Mouse (Mus musculus) neural tube, embryonic 14.5 days (tissue): ENCODE data around the gene Pecr. TPM values are rescaled to one million over a fixed set of nuclear protein-coding genes. Genes with fewer than 3 reads are reported as not detected.
"Not testable (repeated sequence)": the region's sequence is repeated elsewhere in the genome, so short reads cannot be mapped to it uniquely, and the experiment has no call there.

Source experiments
- ATAC-seq: fragments of 200-750 bp; cut with Nextera tagmentation; 2 replicates; pipeline ENCODE4 v1.8.0; 2017; ENCODE audit warnings: low read depth, mild to moderate bottlenecking, moderate TSS enrichment, moderate library complexity
- H3K27ac ChIP-seq: fragments of 300-500 bp; sonication (generic); 2 replicates; pipeline ENCODE4 v1.5.1; 2014; ENCODE audit warnings: low read depth, mild to moderate bottlenecking, control low read depth, low read length, moderate library complexity, mixed read lengths
- H3K27me3 ChIP-seq: fragments of 300-500 bp; sonication (generic); 2 replicates; pipeline ENCODE4 v1.6.1; 2014; ENCODE audit warnings: low read length; ENCODE audit not compliant: control insufficient read depth, insufficient read depth
- H3K36me3 ChIP-seq: fragments of 300-500 bp; sonication (generic); 2 replicates; pipeline ENCODE4 v1.6.1; 2014; ENCODE audit warnings: low read length, mixed read lengths; ENCODE audit not compliant: control insufficient read depth, insufficient read depth
- H3K4me1 ChIP-seq: fragments of 300-500 bp; sonication (generic); 2 replicates; pipeline ENCODE4 v1.6.1; 2014; ENCODE audit warnings: low read length; ENCODE audit not compliant: control insufficient read depth, insufficient read depth
- H3K4me2 ChIP-seq: fragments of 300-500 bp; sonication (generic); 2 replicates; pipeline ENCODE4 v1.6.1; 2014; ENCODE audit warnings: mild to moderate bottlenecking, low read depth, low read length, control low read depth
- H3K4me3 ChIP-seq: fragments of 300-500 bp; sonication (generic); 2 replicates; pipeline ENCODE4 v1.5.1; 2014; ENCODE audit warnings: low read depth, low read length, control low read depth, mixed read lengths
- H3K9ac ChIP-seq: fragments of 300-500 bp; sonication (generic); replicated peaks from 2 replicates; pipeline ENCODE4 v1.6.1; 2014; ENCODE audit warnings: low read depth, mild to moderate bottlenecking, control low read depth, low read length, mixed read lengths
- H3K9me3 ChIP-seq: fragments of 300-500 bp; sonication (generic); 2 replicates; pipeline ENCODE4 v1.6.1; 2016; ENCODE audit warnings: low read length; ENCODE audit not compliant: control insufficient read depth
- WGBS: fragments of 180-500 bp; shearing (Covaris S2); extraction: QIAGEN DNeasy Blood & Tissue Kit; methylation state at CpG from one replicate; pipeline ENCODE4 v1.1.7; 2014; 5-methylcytosine and 5-hydroxymethylcytosine counted together
- polyA plus RNA-seq: library from polyadenylated mRNA; unstranded; fragments of >200 nt; fragmentation: Nextera tagmentation; extraction: Ambion mirVana; gene quantifications from 2 replicates; pipeline ENCODE4 v1.2.1, GENCODE M21; 2014

The Pecr gene
- polyA plus RNA-seq, 1 experiment from 2014 or later: 7.6 TPM

- not testable (repeated sequence) for H3K27ac ChIP-seq, H3K27me3 ChIP-seq, H3K4me2 ChIP-seq, H3K4me1 ChIP-seq, H3K4me3 ChIP-seq, H3K9me3 ChIP-seq, ATAC-seq, H3K36me3 ChIP-seq, H3K9ac ChIP-seq
- WGBS: 45% methylated on average over 9 of the region's 9 CpGs
These were observed 35.8 kb downstream of the Pecr start for GRCm38 (mm10) chr1:72248226-72248737.

- ATAC-seq: no peak; the same call in 1 of the 2 replicates
- no peaks in the 10 kb centered on the region for H3K27me3 ChIP-seq
- peak overlapping the region; percentile 41; the same call in 1 of the 2 replicates for H3K4me3 ChIP-seq
- no peaks in the 10 kb centered on the region for H3K9me3 ChIP-seq
- peak overlapping the region; percentile 98 for H3K27ac ChIP-seq
- no peak overlapping the region; the same call in 1 of the 2 replicates for H3K9ac ChIP-seq
- under 1% methylated on average over 12 of the region's 12 CpGs for WGBS
- no peaks in the 10 kb centered on the region for H3K4me1 ChIP-seq
- H3K4me2 ChIP-seq: peak overlapping the region; percentile 63
- H3K36me3 ChIP-seq: no peaks in the 10 kb centered on the region
These were observed 39.6 kb downstream of the Pecr start for GRCm38 (mm10) chr1:72244317-72245036.

DNA sequence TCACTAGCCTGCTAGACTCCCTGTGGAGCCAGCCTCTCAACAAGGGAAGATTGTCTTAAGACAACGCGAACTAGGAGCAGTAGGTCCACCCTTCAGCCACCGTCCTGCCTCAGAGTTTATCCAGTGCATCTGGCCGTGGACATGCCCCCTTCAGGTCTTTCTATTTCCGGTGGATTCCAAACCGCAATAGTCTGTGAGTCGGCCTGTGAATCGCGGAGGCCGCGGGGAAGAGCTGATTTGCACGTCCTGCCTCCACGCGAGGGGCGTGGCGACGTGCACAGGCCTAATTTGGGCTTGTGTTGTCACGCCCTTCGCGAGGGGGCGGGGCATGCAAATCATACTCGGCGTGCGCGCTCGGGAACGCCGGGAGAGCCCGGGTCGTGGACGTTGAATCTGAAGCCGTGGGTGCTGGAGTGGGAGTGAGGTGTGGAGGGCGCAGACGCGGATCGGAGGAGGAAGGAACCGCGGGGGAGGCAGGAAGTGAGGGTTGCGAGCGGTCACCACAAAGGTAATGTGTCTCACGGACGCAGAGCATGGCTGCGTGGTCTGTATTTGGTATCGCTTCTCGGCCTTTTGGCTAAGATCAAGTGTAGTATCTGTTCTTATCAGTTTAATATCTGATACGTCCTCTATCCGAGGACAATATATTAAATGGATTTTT, 40.3 kb downstream of the Pecr start:
- Histone ChIP-seq H3K27me3 (no peaks in the 10 kb centered on the region), H3K9ac (peak overlapping the region; percentile 82), H3K4me3 (peak overlapping the region; percentile 41), H3K4me1 (no peaks in the 10 kb centered on the region), H3K4me2 (peak overlapping the region; percentile 63), H3K27ac (peak overlapping the region; percentile 98), H3K36me3 (no peaks in the 10 kb centered on the region), H3K9me3 (no peaks in the 10 kb centered on the region)
- peak; percentile 97 for ATAC-seq
- under 1% methylated on average over 46 of the region's 47 CpGs for WGBS

- no peak overlapping the region for H3K4me3 ChIP-seq
- ATAC-seq: no peak
These were observed 41.5 kb downstream of the Pecr start for GRCm38 (mm10) chr1:72242581-72243143.

DNA sequence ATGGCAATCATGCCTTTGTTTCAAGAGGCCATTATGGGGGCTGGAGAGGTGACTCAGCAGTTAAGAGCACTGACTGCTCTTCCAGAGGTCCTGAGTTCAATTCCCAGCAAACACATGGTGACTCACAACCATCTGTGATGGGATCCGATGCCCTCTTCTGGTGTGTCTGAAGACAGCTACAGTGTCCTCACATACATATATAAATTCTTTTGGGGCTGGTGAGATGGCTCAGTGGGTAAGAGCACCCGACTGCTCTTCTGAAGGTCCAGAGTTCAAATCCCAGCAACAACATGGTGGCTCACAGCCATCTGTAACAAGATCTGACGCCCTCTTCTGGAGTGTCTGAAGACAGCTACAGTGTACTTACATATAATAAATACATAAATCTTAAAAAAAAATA, 45.0 kb downstream of the Pecr start:
- not testable (repeated sequence) for H3K4me3 ChIP-seq, ATAC-seq, H3K27ac ChIP-seq, H3K4me2 ChIP-seq, H3K9ac ChIP-seq, H3K36me3 ChIP-seq, H3K9me3 ChIP-seq, H3K27me3 ChIP-seq, H3K4me1 ChIP-seq
- 94% methylated on average over 3 of the region's 3 CpGs for WGBS

More at GRCm38 (mm10) chr1:72242581-72243143, 41.5 kb downstream of the Pecr start:
- no peaks in the 10 kb centered on the region for H3K4me1 ChIP-seq
- H3K9ac ChIP-seq: no peak overlapping the region
- H3K4me2 ChIP-seq: no peak overlapping the region
- no peaks in the 10 kb centered on the region for H3K9me3 ChIP-seq
- H3K27ac ChIP-seq: no peak overlapping the region
- WGBS: 91% methylated on average over 5 of the region's 5 CpGs
- H3K36me3 ChIP-seq: no peaks in the 10 kb centered on the region
- H3K27me3 ChIP-seq: no peaks in the 10 kb centered on the region

DNA sequence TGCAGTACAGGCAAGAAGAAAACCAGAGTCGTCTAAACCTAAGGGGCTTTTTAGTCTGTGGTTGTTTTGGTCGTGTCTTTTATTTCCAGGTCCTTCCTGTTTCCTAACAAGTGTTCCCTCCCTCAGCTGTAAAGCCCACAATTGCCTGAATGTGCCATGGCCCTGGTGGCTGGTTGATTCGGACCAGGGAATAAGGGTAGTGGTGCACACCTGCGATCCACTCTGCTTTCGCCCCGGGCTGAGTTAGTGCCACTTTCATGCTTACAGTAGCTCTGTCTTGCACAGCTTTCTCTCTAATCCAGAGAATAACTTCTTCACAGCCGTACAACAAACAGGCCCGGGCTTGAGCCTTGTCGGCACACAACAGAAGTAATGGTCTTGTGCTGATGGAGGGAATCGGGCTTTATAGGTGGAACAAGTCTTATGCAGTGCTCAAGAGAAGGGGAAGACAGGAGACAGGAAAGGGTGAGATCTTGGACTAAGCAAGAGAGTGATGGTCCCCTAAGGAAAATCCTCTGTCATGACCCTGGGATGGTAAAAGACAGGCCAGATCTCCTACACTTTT, 46.0 kb downstream of the Pecr start:
- Histone ChIP-seq H3K27ac (no peak overlapping the region), H3K9ac (no peak overlapping the region), H3K27me3 (no peaks in the 10 kb centered on the region; the same call in 1 of the 2 replicates), H3K4me1 (no peaks in the 10 kb centered on the region), H3K9me3 (no peaks in the 10 kb centered on the region), H3K36me3 (no peaks in the 10 kb centered on the region), H3K4me3 (no peak overlapping the region), H3K4me2 (no peak overlapping the region)
- no peak for ATAC-seq
- 57% methylated on average over 10 of the region's 10 CpGs for WGBS

DNA sequence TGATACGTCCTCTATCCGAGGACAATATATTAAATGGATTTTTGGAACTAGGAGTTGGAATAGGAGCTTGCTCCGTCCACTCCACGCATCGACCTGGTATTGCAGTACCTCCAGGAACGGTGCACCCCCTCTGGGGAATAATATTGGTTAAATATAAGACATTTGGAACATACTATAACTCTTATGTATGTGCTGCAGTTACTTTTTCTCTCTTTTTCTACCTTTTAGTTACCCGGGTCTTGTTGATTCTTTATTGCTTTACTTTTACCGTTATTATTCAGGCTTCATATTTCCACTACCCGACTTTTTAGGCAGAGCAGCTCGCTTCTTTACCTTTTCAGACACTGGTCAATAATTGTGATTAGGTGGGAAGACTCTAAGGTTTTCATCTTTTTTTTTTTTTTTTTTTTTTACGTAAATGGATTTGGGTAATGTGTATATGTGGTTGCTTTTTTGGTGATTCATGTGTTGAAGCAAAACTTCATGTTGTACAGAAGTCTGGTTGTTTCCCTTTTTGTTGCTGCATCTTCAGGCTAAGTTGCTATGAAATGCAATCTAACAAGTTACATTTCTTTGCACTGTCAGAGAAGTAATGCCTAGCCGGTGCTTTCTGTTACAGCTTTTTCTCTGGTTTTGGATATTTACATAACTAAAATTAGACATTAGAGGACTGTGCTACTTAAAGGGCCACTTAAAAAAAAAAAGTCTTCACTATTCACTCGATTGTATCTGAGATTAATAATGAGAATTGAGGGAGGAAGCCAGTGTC, 46.9 kb downstream of the Pecr start:
- 12% methylated on average over 11 of the region's 13 CpGs for WGBS
- H3K36me3 ChIP-seq: no peaks in the 10 kb centered on the region
- peak; percentile 13; the same call in 1 of the 2 replicates for ATAC-seq

GRCm38 (mm10) chr1:72236363-72237006, 47.6 kb downstream of the Pecr start:
- peak; percentile 90 for ATAC-seq
- H3K36me3 ChIP-seq, H3K4me1 ChIP-seq, H3K27me3 ChIP-seq, H3K9me3 ChIP-seq: not testable (repeated sequence)
- Histone ChIP-seq H3K9ac (peak overlapping the region; percentile 45), H3K4me3 (peak overlapping the region; percentile 36), H3K27ac (peak overlapping the region; percentile 41; the same call in 1 of the 2 replicates), H3K4me2 (peak overlapping the region; percentile 47)
- under 1% methylated on average over 35 of the region's 50 CpGs for WGBS

More for the DNA sequence above, 46.9 kb downstream of the Pecr start:
- no peak overlapping the region for H3K27ac ChIP-seq
- H3K4me2 ChIP-seq: peak overlapping the region; percentile 43
- no peaks in the 10 kb centered on the region; the same call in 1 of the 2 replicates for H3K27me3 ChIP-seq
- peak overlapping the region; percentile 19; the same call in 1 of the 2 replicates for H3K4me3 ChIP-seq
- H3K9ac ChIP-seq: no peak overlapping the region
- no peaks in the 10 kb centered on the region for H3K9me3 ChIP-seq
- no peaks in the 10 kb centered on the region for H3K4me1 ChIP-seq
